Mouse (Mus musculus): ENCODE data around the gene Olfr961.

The Olfr961 gene

GRCm38 (mm10) chr9:39644785-39645184 lies at the start of gene Olfr961:
Gene Olfr961 (plus strand): TSS chr9:39645085.
- DNase-seq (ENCODE audit: extremely low read depth, low read depth), result no peak

DNA sequence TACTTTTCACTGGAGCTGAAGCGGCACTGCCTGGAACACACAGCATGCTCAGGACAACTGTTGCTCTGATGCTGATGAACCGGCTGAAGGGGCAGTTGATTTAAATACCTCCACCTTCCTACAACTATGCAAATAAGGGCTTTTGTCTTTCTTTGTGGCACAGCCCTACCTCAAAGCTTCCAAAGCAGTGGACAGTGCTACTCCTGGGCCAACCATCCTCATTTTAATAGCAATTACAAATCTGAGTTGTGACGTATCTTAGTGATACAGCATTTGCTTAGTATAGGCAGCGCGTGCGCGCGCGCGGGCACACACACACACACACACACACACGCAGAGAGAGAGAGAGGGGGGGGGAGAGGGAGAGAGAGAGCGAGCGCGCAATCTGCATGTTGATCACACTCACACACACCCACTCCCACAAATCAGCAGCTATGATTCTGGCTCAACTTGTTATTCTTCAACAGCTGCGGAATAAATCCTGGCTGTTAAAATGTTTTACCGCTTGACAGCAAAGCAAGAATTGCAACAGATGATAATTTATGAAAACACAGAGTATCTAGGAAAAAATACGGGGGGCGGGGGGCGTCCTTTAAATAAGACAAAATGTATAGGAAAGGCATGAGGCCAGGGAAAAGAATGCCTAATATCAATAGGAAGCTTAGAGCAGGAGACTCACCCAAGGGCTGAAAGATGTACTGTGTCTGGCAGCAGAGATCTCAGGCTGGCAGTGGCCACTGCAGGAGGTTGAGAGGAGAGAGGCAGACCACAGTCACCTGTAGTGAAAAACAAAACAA lies 42.2 kb upstream of the Olfr961 start:
- no peak for DNase-seq (ENCODE audit: extremely low read depth, low read depth)

DNA sequence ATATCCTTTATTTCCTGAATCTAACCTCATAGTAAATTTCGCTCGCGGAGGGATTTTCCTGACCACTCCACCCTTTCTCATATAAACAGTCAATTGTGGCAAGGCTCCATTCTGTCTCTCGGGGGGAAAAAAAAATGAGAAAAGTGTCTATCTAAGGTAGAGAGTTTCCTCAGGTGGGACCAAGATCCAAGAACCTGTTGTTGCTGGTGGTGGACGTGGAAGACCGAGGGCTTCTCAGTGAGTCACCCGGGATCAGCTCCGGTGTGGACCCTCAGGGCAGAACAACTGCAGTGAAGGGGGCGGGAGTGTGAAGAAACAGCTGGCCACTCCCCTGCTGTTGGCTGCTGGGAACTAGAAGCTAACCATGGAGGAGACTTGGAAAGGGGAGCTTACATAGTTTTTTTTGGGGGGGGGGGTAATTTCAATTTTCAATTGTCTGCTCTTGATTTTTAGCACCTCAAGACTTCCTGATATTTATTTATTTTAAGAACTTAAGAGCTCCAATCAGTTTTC lies 41.5 kb upstream of the Olfr961 start:
- no peak for DNase-seq (ENCODE audit: extremely low read depth, low read depth)

DNA sequence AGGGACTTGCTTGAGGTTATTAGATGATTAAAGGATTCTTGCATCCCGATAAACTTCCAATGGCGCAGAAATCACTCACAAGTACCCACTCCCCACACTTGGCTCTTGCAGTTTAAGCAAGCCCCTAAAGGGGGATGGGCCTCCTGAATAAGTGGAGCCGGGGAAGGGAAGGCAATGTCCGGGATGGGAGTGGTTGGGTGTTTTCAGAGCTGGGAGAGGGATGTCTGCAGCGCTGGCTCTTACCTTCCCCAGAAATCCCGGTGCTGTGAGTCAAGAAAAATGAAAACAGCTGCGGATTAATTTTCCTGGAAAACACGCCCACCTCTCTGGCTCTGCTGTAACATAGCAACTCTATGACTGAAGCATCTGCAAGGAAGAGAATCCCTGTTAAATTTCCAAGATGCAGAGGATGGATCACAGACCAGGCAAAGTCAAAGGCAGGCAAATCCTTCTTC lies 40.9 kb upstream of the Olfr961 start, which contains the start of gene AW551984:
TSS of gene AW551984 (minus strand) at position 405 of the 455 bp plus-strand sequence.
- no peak for DNase-seq (ENCODE audit: extremely low read depth, low read depth)

- no peak for DNase-seq (ENCODE audit: extremely low read depth, low read depth)
Measured at GRCm38 (mm10) chr9:39608497-39608896, 36.4 kb upstream of the Olfr961 start.

GRCm38 (mm10) chr9:39610355-39610754 lies 34.5 kb upstream of the Olfr961 start, which contains the start of gene Olfr148:
Gene Olfr148 (plus strand): TSS chr9:39610655.
- DNase-seq (ENCODE audit: extremely low read depth, low read depth), result no peak

DNA sequence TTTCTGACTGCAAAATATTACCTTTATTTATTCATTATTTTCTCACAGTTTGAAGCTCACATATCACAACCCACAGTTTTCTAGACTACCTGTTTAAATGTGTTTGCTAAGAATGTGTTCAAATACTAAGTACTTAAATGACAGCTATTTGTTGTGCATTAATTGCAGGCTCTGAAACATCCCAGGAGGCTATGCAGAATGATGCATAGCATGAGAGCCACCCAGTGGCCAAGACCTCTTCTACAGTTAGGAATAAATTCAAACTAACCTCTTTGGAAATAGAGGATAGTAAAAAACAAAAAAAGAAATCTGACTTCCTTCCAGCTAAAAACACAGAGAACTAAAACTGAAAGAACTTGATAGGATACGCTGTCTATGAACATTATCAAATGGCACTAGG lies 32.9 kb upstream of the Olfr961 start:
- no peak for DNase-seq (ENCODE audit: extremely low read depth, low read depth)

- DNase-seq (ENCODE audit: extremely low read depth, low read depth), result no peak
Measured at GRCm38 (mm10) chr9:39621073-39621472, 23.8 kb upstream of the Olfr961 start, which contains the start of gene Olfr960. Gene Olfr960 (plus strand): TSS chr9:39621373.

DNA sequence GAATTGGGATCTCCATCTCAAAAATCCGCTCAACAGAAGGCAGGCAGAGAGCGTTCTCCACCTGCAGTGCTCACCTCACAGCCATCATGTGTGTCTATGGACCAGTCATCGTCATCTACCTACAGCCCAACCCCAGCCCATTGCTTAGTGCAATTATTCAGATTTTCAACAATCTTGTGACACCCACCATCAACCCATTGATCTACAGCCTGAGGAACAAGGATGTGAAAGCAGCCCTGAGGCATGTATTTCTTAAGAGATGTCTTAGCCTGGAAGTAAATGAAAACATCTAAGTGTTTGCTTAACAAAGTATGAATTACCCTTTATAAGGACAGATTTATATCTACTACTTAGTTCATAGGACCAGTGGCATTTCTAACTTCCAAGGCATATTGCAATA lies 21.1 kb upstream of the Olfr961 start:
- DNase-seq (ENCODE audit: extremely low read depth, low read depth), result no peak

GRCm38 (mm10) chr9:39624711-39625110 lies 20.2 kb upstream of the Olfr961 start:
- DNase-seq (ENCODE audit: extremely low read depth, low read depth), result no peak

DNA sequence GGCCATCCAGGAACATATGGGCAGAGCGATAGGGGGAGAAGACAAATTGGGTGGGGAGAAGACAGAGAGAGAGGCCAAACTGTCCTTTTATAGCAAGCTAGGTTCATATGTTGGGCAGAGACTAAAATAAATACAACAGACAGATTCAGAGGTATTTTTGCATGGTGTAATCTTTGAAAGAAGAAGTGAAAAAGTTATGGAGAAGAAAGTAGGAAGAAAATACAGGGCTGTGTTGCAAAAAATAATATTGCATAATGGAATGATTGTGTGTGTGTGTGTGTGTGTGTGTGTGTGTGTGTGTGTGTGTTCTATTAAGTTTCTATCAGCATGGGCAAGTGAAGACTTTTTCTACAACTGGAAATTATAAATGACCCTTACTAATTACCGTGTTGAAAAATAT lies 15.8 kb upstream of the Olfr961 start:
- no peak for DNase-seq (ENCODE audit: extremely low read depth, low read depth)

DNA sequence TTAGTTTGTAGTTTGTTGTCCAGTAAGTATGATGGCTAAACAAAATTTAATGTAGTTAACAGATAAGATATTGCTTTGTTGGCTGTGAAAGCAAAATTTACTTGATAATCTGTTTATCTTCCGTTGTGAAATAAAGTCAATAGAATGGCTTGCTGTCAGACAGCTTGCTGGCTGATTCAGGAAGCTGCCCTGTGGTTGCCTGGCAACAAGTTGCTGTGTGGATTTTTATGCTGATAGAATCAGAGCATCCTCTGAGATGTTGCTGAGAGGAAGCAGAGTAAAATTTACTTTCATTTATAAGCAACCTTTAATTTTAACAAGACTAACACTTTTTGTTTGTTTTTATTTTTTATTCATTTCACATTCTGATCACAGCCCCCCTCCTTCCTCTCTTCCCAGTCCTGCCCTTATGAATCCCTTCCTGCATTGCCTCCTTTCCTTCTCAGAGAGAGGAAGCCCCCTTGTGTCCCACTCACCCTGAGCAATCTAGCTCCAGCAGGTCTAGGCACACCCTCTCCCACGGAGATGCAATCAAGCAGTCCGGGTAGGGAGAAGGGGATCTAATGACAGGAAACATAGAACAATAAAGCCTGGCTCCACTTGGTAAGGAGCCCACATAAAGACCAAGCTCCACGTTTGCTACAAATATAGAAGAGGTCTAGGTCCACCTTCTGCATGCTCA lies 10.8 kb upstream of the Olfr961 start:
- DNase-seq (ENCODE audit: extremely low read depth, low read depth), result no peak

- DNase-seq (ENCODE audit: extremely low read depth, low read depth), result no peak
Measured at GRCm38 (mm10) chr9:39647382-39647781, 2.5 kb downstream of the Olfr961 start.

DNA sequence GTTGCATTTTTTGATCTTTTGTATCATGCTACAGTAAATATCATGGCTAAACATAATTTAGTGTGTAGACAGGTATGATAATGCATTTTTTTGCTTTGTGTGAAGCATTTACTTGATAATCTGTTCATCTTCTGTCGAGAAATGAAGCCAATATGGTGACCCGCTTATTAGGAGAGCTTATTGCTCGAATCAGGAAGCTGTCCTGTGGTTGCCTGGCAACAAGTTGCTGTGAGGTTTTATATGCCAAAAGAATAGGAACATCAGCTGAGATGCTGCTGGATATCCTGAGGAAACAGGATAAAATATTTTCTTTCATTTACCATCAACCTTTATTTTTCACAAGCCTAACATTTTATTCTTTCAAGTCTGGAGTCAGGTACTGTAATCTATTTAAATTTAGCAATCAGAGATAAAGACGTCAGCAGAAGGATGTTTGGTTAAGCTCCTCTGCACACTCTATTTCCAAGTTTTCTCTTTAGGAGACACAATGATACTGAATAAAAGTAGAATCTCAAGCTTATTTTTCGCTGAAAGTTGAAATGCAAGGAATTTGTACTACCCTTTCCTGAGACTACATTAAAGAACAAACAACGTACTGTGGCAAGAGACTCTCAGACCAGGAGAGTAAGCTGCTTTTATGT lies 10.0 kb downstream of the Olfr961 start:
- no peak for DNase-seq (ENCODE audit: extremely low read depth, low read depth)

DNA sequence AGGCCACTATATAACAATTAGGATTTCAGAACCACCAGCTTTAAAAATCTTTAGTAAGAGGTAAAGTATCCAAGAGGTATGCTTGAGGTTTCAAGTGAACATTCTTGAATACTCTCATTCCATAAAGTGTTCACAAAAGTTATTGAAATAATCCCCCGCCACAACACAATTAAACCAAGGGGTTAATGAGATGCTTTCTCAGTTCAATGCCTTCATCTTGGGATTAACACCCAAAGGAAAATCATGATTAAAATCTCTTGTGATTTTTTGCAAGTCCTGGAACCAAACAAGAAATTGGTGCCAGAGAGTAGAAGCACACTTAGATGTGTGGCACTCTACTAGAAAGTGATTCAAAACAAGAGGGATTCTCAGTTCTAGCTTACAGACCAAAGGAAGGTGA lies 22.0 kb downstream of the Olfr961 start, which contains the start of gene Olfr963:
TSS of gene Olfr963 (plus strand) at position 301 of the 400 bp plus-strand sequence.
- no peak for DNase-seq (ENCODE audit: extremely low read depth, low read depth)

GRCm38 (mm10) chr9:39669723-39670122 lies 24.8 kb downstream of the Olfr961 start:
- DNase-seq (ENCODE audit: extremely low read depth, low read depth), result no peak

DNA sequence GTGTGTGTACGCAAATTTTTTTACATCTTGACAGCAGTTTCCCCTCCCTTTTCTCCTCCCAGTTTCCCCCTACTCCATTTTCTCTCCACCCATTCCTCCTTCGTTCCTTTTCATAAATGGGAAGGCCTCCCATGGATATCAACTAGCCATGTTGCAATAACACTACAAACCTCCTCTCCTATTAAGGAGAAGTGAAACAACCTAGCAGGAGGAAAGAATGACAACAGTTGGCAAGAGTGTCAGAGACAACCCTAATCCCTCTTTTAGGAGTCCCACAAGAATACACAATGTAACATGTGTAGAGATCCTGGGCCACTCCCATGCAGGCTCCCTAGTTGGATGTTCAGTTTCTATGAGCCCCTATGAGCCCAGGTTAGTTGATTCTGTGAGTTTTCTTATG lies 29.9 kb downstream of the Olfr961 start:
- DNase-seq (ENCODE audit: extremely low read depth, low read depth), result no peak

DNA sequence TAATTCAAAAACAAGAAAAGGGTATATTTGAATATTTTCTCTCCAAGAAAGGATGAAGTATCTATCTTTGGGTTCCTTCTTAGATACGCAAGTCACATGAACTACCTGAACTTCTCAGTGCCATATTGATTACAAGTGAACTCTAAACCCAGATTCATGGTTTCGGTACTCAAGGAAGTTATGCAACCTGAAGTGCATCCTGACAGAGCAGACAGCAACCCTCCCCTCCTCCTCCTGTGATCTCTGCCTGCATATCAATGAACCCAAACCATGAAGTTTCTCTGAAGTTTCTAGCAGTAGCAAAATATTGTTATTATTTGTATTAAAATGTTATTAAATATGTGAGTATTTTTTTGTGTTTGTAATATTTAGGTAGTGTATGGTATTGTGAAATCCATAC lies 33.7 kb downstream of the Olfr961 start:
- no peak for DNase-seq (ENCODE audit: extremely low read depth, low read depth)

- DNase-seq (ENCODE audit: extremely low read depth, low read depth), result no peak
Measured at GRCm38 (mm10) chr9:39679280-39679679, 34.4 kb downstream of the Olfr961 start.

All from MEL-GATA-1-ER (cell line).